Mouse (Mus musculus): ENCODE measurements around the gene Slc5a11.
A peak's percentile ranks its signal among the peaks of the same experiment; 100 is the strongest.

- TF ChIP-seq ZNF384 (IDR thresholded peaks at IDR 0.05; ENCODE audit: low read depth, low read length): no peak
- TF ChIP-seq CHD2 (IDR thresholded peaks at IDR 0.05; ENCODE audit: low read depth, low read length): no peak
- TF ChIP-seq MAFK (IDR thresholded peaks at IDR 0.05; ENCODE audit: insufficient read depth, low read depth, low read length): peak; percentile 99
- no peak for TF ChIP-seq ZC3H11A (IDR thresholded peaks at IDR 0.05; ENCODE audit: borderline replicate concordance, low read depth, low read length)
- no peak for TF ChIP-seq HCFC1 (IDR thresholded peaks at IDR 0.05; ENCODE audit: borderline replicate concordance, insufficient read depth, low read length)
Measured at GRCm38 (mm10) chr7:123311836-123312235, 97.3 kb downstream of the Slc5a11 start.
